13 mouse cellular contexts compared by ENCODE assay signal in the genomic region with DNA sequence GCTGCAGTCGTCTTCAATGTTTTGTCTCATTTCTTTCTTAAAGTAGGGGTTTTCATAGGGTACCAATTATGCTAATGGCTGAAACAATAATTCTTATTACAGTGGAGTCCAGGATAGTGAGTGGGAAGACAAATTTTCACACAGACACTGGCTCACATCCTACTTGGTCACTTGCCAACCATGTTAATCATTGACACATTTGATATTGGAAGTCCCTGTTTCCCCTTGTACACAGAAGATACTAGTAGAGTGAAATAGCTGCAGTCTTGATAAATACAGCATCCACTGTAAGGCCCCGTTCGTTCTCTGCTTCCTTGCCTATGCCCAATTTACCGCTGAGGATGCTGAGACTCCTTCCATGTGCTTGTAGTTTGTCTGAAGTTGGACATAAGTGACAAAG. TPM values are rescaled to one million over a fixed set of nuclear protein-coding genes. Genes with fewer than 3 reads are reported as not detected.
A peak's percentile ranks its signal among the peaks of the same experiment; 100 is the strongest.
DNase-seq lines count a peak whose midpoint lies in the region; ATAC-seq and TF ChIP-seq lines count a peak whose summit lies in the region.
"Had no signal": no experiment of that assay in that cellular context is flagged by ENCODE, and none has a peak within 500 bp of the region (broad histone marks: within the 10 kb centered on the region; RNA-seq: fewer than 3 reads in every experiment).

No protein-coding gene starts in this region.

- H3K79me2 ChIP-seq in heart, adult 2 months (replicated peaks; ENCODE audit: control insufficient read depth, insufficient read depth, low read length): peaks cover 3% of the 10 kb centered on the region

- no peak for DNase-seq in heart, adult 2 months
- DNase-seq in heart, postnatal 14 days: no peak
- no peak for DNase-seq in lung, postnatal 4 days
- DNase-seq in layer of hippocampus, adult 9-10 months (ENCODE audit: low spot score): peak; percentile 36
- no peak for DNase-seq in stomach, postnatal 0 days (ENCODE audit: low spot score)
- no peak for DNase-seq in yolk sac, embryonic 10.5 days (ENCODE audit: low spot score)
- DNase-seq: adrenal gland, adult 8-10 months; cerebellum, adult 18-20 months had no signal

- H3K4me3 ChIP-seq in heart, adult 2 months: peak overlapping the region; percentile 82
- H3K4me3 ChIP-seq in lung, embryonic 15.5 days: peak overlapping the region; percentile 53
- H3K4me3 ChIP-seq in stomach, postnatal 0 days (ENCODE audit: low read depth, low read length): peak overlapping the region; percentile 14; the same call in 1 of the 2 replicates
- no peak overlapping the region for H3K4me3 ChIP-seq in forebrain, embryonic 16.5 days (replicated peaks; ENCODE audit: low read length)
- H3K4me3 ChIP-seq: embryonic facial prominence, embryonic 12.5 days; hindbrain, embryonic 15.5 days had no signal

- H3K9ac ChIP-seq in heart, adult 2 months (ENCODE audit: low read depth, low read length): peak overlapping the region; percentile 71
- no peak overlapping the region for H3K9ac ChIP-seq in lung, embryonic 15.5 days
- no peak overlapping the region for H3K9ac ChIP-seq in stomach, postnatal 0 days (ENCODE audit: low read length)
- H3K9ac ChIP-seq in forebrain, embryonic 16.5 days (replicated peaks; ENCODE audit: low read depth, low read length): no peak overlapping the region
- H3K9ac ChIP-seq: embryonic facial prominence, embryonic 12.5 days; hindbrain, embryonic 15.5 days had no signal

- peaks cover 29% of the 10 kb centered on the region for H3K36me3 ChIP-seq in heart, adult 2 months (ENCODE audit: control insufficient read depth, insufficient read depth, low read length)
- no peaks in the 10 kb centered on the region for H3K36me3 ChIP-seq in lung, embryonic 15.5 days
- no peaks in the 10 kb centered on the region for H3K36me3 ChIP-seq in stomach, postnatal 0 days (ENCODE audit: control insufficient read depth, insufficient read depth, low read length)
- H3K36me3 ChIP-seq in forebrain, embryonic 16.5 days (ENCODE audit: control insufficient read depth, insufficient read depth): no peaks in the 10 kb centered on the region
- H3K36me3 ChIP-seq: embryonic facial prominence, embryonic 12.5 days; hindbrain, embryonic 15.5 days had no signal

- WGBS in heart, adult 2 months: 24% methylated on average over 4 of the region's 4 CpGs
- 71% methylated on average over 4 of the region's 4 CpGs for WGBS in lung, embryonic 15.5 days
- 80% methylated on average over 4 of the region's 4 CpGs for WGBS in stomach, postnatal 0 days
- 84% methylated on average over 4 of the region's 4 CpGs for WGBS in forebrain, embryonic 16.5 days

- no peaks in the 10 kb centered on the region for H3K9me3 ChIP-seq in lung, embryonic 15.5 days
- no peaks in the 10 kb centered on the region for H3K9me3 ChIP-seq in stomach, postnatal 0 days (ENCODE audit: control insufficient read depth, low read length)
- no peaks in the 10 kb centered on the region for H3K9me3 ChIP-seq in forebrain, embryonic 16.5 days (ENCODE audit: control insufficient read depth, low read length)
- H3K9me3 ChIP-seq: embryonic facial prominence, embryonic 12.5 days; hindbrain, embryonic 15.5 days had no signal

- TF ChIP-seq EP300 in heart, adult 2 months (IDR thresholded peaks at IDR 0.05; ENCODE audit: insufficient read depth, low read depth, low read length): no peak
- no peak for TF ChIP-seq EP300 in stomach, postnatal 0 days (optimal IDR thresholded peaks at IDR 0.05)

- H3K27me3 ChIP-seq in heart, adult 2 months (ENCODE audit: control insufficient read depth, insufficient read depth, low read length): no peaks in the 10 kb centered on the region
- no peaks in the 10 kb centered on the region for H3K27me3 ChIP-seq in lung, embryonic 15.5 days
- H3K27me3 ChIP-seq in stomach, postnatal 0 days (ENCODE audit: control insufficient read depth, insufficient read depth, low read length): no peaks in the 10 kb centered on the region
- H3K27me3 ChIP-seq in forebrain, embryonic 16.5 days (replicated peaks; ENCODE audit: control insufficient read depth, insufficient read depth, low read length): no peaks in the 10 kb centered on the region
- H3K27me3 ChIP-seq: embryonic facial prominence, embryonic 12.5 days; hindbrain, embryonic 15.5 days had no signal

- TF ChIP-seq POLR2A in heart, adult 2 months (IDR thresholded peaks at IDR 0.05; ENCODE audit: insufficient read depth, low read depth, low read length): peak; percentile 2; the same call in 1 of the 2 replicates

- intact Hi-C loops in heart, adult 2 months (cut with DNase I): loop anchor here (5.0 kb wide), 1 partner anchor 140 kb away; no protein-coding TSS in a partner anchor
- intact Hi-C loops in heart, postnatal 14 days (cut with DNase I): no loop called here

- no peak for ATAC-seq in lung, embryonic 15.5 days (ENCODE audit: borderline replicate concordance, extremely low read depth, low FRiP score, low TSS enrichment)
- ATAC-seq in stomach, postnatal 0 days (ENCODE audit: low FRiP score, low TSS enrichment): no peak
- no peak for ATAC-seq in forebrain, embryonic 16.5 days
- ATAC-seq: midbrain, embryonic 16.5 days had no signal

- H3K4me2 ChIP-seq in lung, embryonic 15.5 days: peak overlapping the region; percentile 76
- H3K4me2 ChIP-seq in stomach, postnatal 0 days (replicated peaks; ENCODE audit: low read depth): peak overlapping the region; percentile 47
- H3K4me2 ChIP-seq in forebrain, embryonic 16.5 days (ENCODE audit: low read length): no peak overlapping the region
- H3K4me2 ChIP-seq: embryonic facial prominence, embryonic 12.5 days; hindbrain, embryonic 15.5 days had no signal

- peak overlapping the region; percentile 97 for H3K27ac ChIP-seq in heart, adult 2 months
- no peak overlapping the region for H3K27ac ChIP-seq in lung, embryonic 15.5 days
- no peak overlapping the region for H3K27ac ChIP-seq in stomach, postnatal 0 days (replicated peaks)
- H3K27ac ChIP-seq in forebrain, embryonic 16.5 days (ENCODE audit: low read length): no peak overlapping the region
- H3K27ac ChIP-seq: embryonic facial prominence, embryonic 12.5 days; hindbrain, embryonic 15.5 days had no signal

- TF ChIP-seq CTCF in heart, adult 2 months (IDR thresholded peaks at IDR 0.05): no peak
- TF ChIP-seq CTCF in stomach, postnatal 0 days (IDR thresholded peaks at IDR 0.05; ENCODE audit: low read depth): no peak

- peaks cover 5% of the 10 kb centered on the region for H3K4me1 ChIP-seq in heart, adult 2 months (ENCODE audit: control insufficient read depth, insufficient read depth, low read length)
- peaks cover 44% of the 10 kb centered on the region for H3K4me1 ChIP-seq in lung, embryonic 15.5 days
- H3K4me1 ChIP-seq in stomach, postnatal 0 days (replicated peaks; ENCODE audit: control insufficient read depth, insufficient read depth): no peaks in the 10 kb centered on the region
- H3K4me1 ChIP-seq in forebrain, embryonic 16.5 days (replicated peaks; ENCODE audit: control insufficient read depth, insufficient read depth, low read length): peaks cover 4% of the 10 kb centered on the region

RNA-seq across cellular contexts. Expression of a gene that starts 3.4 kb away (rescaled TPM):
- total RNA-seq in heart, adult 2 months (2021): 100 to 1,000 TPM; 119 to 122 TPM
- polyA plus RNA-seq in heart, adult 2 months (2012; rRNA removed): 72.1 and 97.0 TPM in 2 replicates
- 100 to 1,000 TPM; 173 to 186 TPM for total RNA-seq in heart, postnatal 14 days (2021)
- polyA plus RNA-seq in lung, embryonic 15.5 days (2015; fragmentation: Nextera tagmentation; extraction: Ambion mirVana): 144 and 152 TPM in 2 replicates
- 42.5 and 46.1 TPM in 2 replicates for polyA plus RNA-seq in stomach, postnatal 0 days (2015; fragmentation: Nextera tagmentation; extraction: Ambion mirVana)
- 5.2 and 7.1 TPM in 2 replicates for polyA plus RNA-seq in forebrain, embryonic 16.5 days (2015; fragmentation: Nextera tagmentation; extraction: Ambion mirVana)
